ENCODE assay signal across 10 mouse cellular contexts in the genomic region with DNA sequence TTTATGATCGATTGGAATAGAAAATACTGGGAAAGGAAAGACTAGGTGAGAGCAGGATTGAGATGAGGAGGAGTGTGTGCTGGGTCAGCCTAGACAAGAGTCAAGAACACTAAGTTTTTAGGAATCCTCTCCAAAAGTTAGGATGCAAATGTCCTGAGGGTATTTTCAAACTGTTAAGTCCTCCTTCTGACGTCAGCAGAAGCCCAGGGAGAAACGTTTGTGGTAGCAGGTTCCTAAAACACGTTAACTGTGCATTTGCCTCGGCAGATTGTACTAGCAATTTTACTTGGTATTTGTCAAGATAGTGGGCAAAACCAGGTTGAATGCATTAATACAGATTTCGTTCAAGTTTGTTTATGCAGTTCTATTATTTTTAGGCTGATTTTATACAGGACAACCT. TPM values are rescaled to one million over a fixed set of nuclear protein-coding genes. Genes with fewer than 3 reads are reported as not detected.
DNase-seq lines count a peak whose midpoint lies in the region; ATAC-seq and TF ChIP-seq lines count a peak whose summit lies in the region.
"Had no signal": no experiment of that assay in that cellular context is flagged by ENCODE, and none has a peak within 500 bp of the region (broad histone marks: within the 10 kb centered on the region; RNA-seq: fewer than 3 reads in every experiment).

No protein-coding gene starts in this region.

- H3K9ac ChIP-seq in limb, embryonic 14.5 days (ENCODE audit: low read depth, low read length, severe bottlenecking) = peak overlapping the region; percentile 68
- H3K9ac ChIP-seq in stomach, postnatal 0 days (ENCODE audit: low read length) = no peak overlapping the region

- peak overlapping the region; percentile 96 for H3K4me3 ChIP-seq in megakaryocyte, embryonic 14.5 days (replicated peaks)
- H3K4me3 ChIP-seq in forebrain, embryonic 10.5 days = peak overlapping the region; percentile 81
- peak overlapping the region; percentile 74 for H3K4me3 ChIP-seq in limb, embryonic 14.5 days (replicated peaks; ENCODE audit: low read length)
- H3K4me3 ChIP-seq in stomach, postnatal 0 days (ENCODE audit: low read depth, low read length) = peak overlapping the region; percentile 78

- no peak for TF ChIP-seq CTCF in stomach, postnatal 0 days (IDR thresholded peaks at IDR 0.05; ENCODE audit: low read depth)

- peaks cover 8% of the 10 kb centered on the region for H3K27me3 ChIP-seq in megakaryocyte, embryonic 14.5 days (replicated peaks)
- 0 out of 2 replicates have a peak, but pooled peaks cover 5% of the 10 kb centered on the region for H3K27me3 ChIP-seq in forebrain, embryonic 10.5 days (ENCODE audit: poor library complexity, severe bottlenecking)
- no peaks in the 10 kb centered on the region for H3K27me3 ChIP-seq in limb, embryonic 14.5 days (ENCODE audit: control insufficient read depth, insufficient read depth, low read length)
- no peaks in the 10 kb centered on the region for H3K27me3 ChIP-seq in stomach, postnatal 0 days (ENCODE audit: control insufficient read depth, insufficient read depth, low read length)

- H3K4me1 ChIP-seq in megakaryocyte, embryonic 14.5 days = peaks cover 23% of the 10 kb centered on the region
- peaks cover 25% of the 10 kb centered on the region for H3K4me1 ChIP-seq in forebrain, embryonic 10.5 days
- peaks cover 11% of the 10 kb centered on the region; the same call in 1 of the 2 replicates for H3K4me1 ChIP-seq in limb, embryonic 14.5 days (ENCODE audit: control insufficient read depth, insufficient read depth, low read length)
- H3K4me1 ChIP-seq in stomach, postnatal 0 days (replicated peaks; ENCODE audit: control insufficient read depth, insufficient read depth) = no peaks in the 10 kb centered on the region

- ATAC-seq in megakaryocyte, adult 5-6 weeks (ENCODE audit: poor library complexity, severe bottlenecking) = no peak
- ATAC-seq in limb, embryonic 14.5 days (ENCODE audit: low FRiP score, low read depth) = no peak
- no peak for ATAC-seq in stomach, postnatal 0 days (ENCODE audit: low FRiP score, low TSS enrichment)

- DNase-seq in forebrain, embryonic 10.5 days (ENCODE audit: extremely low spot score, low spot score) = no peak
- DNase-seq in limb, embryonic 14.5 days (ENCODE audit: low spot score) = no peak
- DNase-seq in stomach, postnatal 0 days (ENCODE audit: low spot score) = no peak
- DNase-seq in right cerebral cortex, postnatal 36 days (ENCODE audit: low spot score in 2 of 2) = no peak
- no peak for DNase-seq in lung, adult 18-20 months
- DNase-seq: adrenal gland, postnatal 36 days; gastrocnemius, adult 2 months had no signal

- TF ChIP-seq POLR2A in limb, embryonic 14.5 days (IDR thresholded peaks at IDR 0.05; ENCODE audit: borderline replicate concordance, extremely low read depth, insufficient read depth, insufficient read length) = no peak

- H3K27ac ChIP-seq in forebrain, embryonic 10.5 days = peak overlapping the region; percentile 95
- H3K27ac ChIP-seq in limb, embryonic 14.5 days (replicated peaks; ENCODE audit: low read depth, low read length) = no peak overlapping the region
- no peak overlapping the region for H3K27ac ChIP-seq in stomach, postnatal 0 days (replicated peaks)

- H3K36me3 ChIP-seq in megakaryocyte, embryonic 14.5 days (replicated peaks; ENCODE audit: low read length) = peaks cover 36% of the 10 kb centered on the region
- H3K36me3 ChIP-seq in forebrain, embryonic 10.5 days (replicated peaks) = peaks cover 42% of the 10 kb centered on the region
- H3K36me3 ChIP-seq in limb, embryonic 14.5 days (ENCODE audit: control insufficient read depth, insufficient read depth, low read length) = peaks cover 25% of the 10 kb centered on the region
- H3K36me3 ChIP-seq in stomach, postnatal 0 days (ENCODE audit: control insufficient read depth, insufficient read depth, low read length) = no peaks in the 10 kb centered on the region

- TF ChIP-seq EP300 in stomach, postnatal 0 days (optimal IDR thresholded peaks at IDR 0.05) = no peak

- WGBS in forebrain, embryonic 10.5 days = 25% methylated on average over 6 of the region's 6 CpGs
- 13% methylated on average over 6 of the region's 6 CpGs for WGBS in limb, embryonic 14.5 days
- 7% methylated on average over 6 of the region's 6 CpGs for WGBS in stomach, postnatal 0 days

- no peaks in the 10 kb centered on the region for H3K9me3 ChIP-seq in megakaryocyte, embryonic 14.5 days
- H3K9me3 ChIP-seq in forebrain, embryonic 10.5 days = no peaks in the 10 kb centered on the region
- H3K9me3 ChIP-seq in limb, embryonic 14.5 days (ENCODE audit: control insufficient read depth, low read length) = no peaks in the 10 kb centered on the region
- no peaks in the 10 kb centered on the region for H3K9me3 ChIP-seq in stomach, postnatal 0 days (ENCODE audit: control insufficient read depth, low read length)

- H3K4me2 ChIP-seq in limb, embryonic 14.5 days (replicated peaks; ENCODE audit: low read depth, low read length, severe bottlenecking) = peak overlapping the region; percentile 74
- peak overlapping the region; percentile 91 for H3K4me2 ChIP-seq in stomach, postnatal 0 days (replicated peaks; ENCODE audit: low read depth)

RNA-seq across cellular contexts. Expression of a gene that starts 1.0 kb away (rescaled TPM):
- polyA plus RNA-seq in megakaryocyte, embryonic 14.5 days (2012; ENCODE audit: insufficient read depth, low replicate concordance) = 3.4 TPM in 1 of 2 replicates, not detected in the other
- 50.9 and 59.7 TPM in 2 replicates for total RNA-seq in megakaryocyte, adult 5-6 weeks (2015)
- total RNA-seq in megakaryocyte, adult 5-6 weeks (2017) = 68.9 and 80.2 TPM in 2 replicates
- 43.8 and 45.5 TPM in 2 replicates for polyA plus RNA-seq in forebrain, embryonic 10.5 days (2016; fragmentation: Nextera tagmentation; extraction: Ambion mirVana)
- polyA plus RNA-seq in limb, embryonic 14.5 days (2012; rRNA removed) = 17.0 and 22.0 TPM in 2 replicates
- polyA plus RNA-seq in limb, embryonic 14.5 days (2014; fragmentation: Nextera tagmentation; extraction: Ambion mirVana) = 20.3 and 21.0 TPM in 2 replicates
- 7.0 and 8.7 TPM in 2 replicates for polyA plus RNA-seq in stomach, postnatal 0 days (2015; fragmentation: Nextera tagmentation; extraction: Ambion mirVana)
- total RNA-seq: gastrocnemius, adult 2 months had no signal

RNA-seq across cellular contexts. Expression of a gene that starts 12.4 kb away (rescaled TPM):
- 6.2 TPM in 1 of 2 replicates, not detected in the other for polyA plus RNA-seq in megakaryocyte, embryonic 14.5 days (2012; ENCODE audit: insufficient read depth, low replicate concordance)
- total RNA-seq in megakaryocyte, adult 5-6 weeks (2015) = 11.1 and 12.2 TPM in 2 replicates
- total RNA-seq in megakaryocyte, adult 5-6 weeks (2017) = 6.0 and 9.0 TPM in 2 replicates
- polyA plus RNA-seq in forebrain, embryonic 10.5 days (2016; fragmentation: Nextera tagmentation; extraction: Ambion mirVana) = 1.9 and 2.3 TPM in 2 replicates
- 32.8 and 35.9 TPM in 2 replicates for polyA plus RNA-seq in limb, embryonic 14.5 days (2012; rRNA removed)
- polyA plus RNA-seq in limb, embryonic 14.5 days (2014; fragmentation: Nextera tagmentation; extraction: Ambion mirVana) = 19.7 and 21.8 TPM in 2 replicates
- polyA plus RNA-seq in stomach, postnatal 0 days (2015; fragmentation: Nextera tagmentation; extraction: Ambion mirVana) = 14.3 and 14.6 TPM in 2 replicates

RNA-seq across cellular contexts. Expression of a gene that starts 41.1 kb away (rescaled TPM):
- polyA plus RNA-seq in megakaryocyte, embryonic 14.5 days (2012; ENCODE audit: insufficient read depth, low replicate concordance) = not detected in 2 replicates
- 0.23 and 0.96 TPM in 2 replicates for total RNA-seq in megakaryocyte, adult 5-6 weeks (2015)
- total RNA-seq in megakaryocyte, adult 5-6 weeks (2017) = 0.73 and 0.81 TPM in 2 replicates
- polyA plus RNA-seq in forebrain, embryonic 10.5 days (2016; fragmentation: Nextera tagmentation; extraction: Ambion mirVana) = 0.11 TPM in 1 of 2 replicates, not detected in the other
- polyA plus RNA-seq in limb, embryonic 14.5 days (2012; rRNA removed) = 0.44 and 0.55 TPM in 2 replicates
- 0.22 TPM in 1 of 2 replicates, not detected in the other for polyA plus RNA-seq in limb, embryonic 14.5 days (2014; fragmentation: Nextera tagmentation; extraction: Ambion mirVana)
- polyA plus RNA-seq in stomach, postnatal 0 days (2015; fragmentation: Nextera tagmentation; extraction: Ambion mirVana) = 6.8 and 7.5 TPM in 2 replicates
- total RNA-seq: gastrocnemius, adult 2 months; neutrophil, adult 5-6 weeks had no signal
